Mouse (Mus musculus): ENCODE measurements around the gene Igsf8.

Gene Igsf8

DNA sequence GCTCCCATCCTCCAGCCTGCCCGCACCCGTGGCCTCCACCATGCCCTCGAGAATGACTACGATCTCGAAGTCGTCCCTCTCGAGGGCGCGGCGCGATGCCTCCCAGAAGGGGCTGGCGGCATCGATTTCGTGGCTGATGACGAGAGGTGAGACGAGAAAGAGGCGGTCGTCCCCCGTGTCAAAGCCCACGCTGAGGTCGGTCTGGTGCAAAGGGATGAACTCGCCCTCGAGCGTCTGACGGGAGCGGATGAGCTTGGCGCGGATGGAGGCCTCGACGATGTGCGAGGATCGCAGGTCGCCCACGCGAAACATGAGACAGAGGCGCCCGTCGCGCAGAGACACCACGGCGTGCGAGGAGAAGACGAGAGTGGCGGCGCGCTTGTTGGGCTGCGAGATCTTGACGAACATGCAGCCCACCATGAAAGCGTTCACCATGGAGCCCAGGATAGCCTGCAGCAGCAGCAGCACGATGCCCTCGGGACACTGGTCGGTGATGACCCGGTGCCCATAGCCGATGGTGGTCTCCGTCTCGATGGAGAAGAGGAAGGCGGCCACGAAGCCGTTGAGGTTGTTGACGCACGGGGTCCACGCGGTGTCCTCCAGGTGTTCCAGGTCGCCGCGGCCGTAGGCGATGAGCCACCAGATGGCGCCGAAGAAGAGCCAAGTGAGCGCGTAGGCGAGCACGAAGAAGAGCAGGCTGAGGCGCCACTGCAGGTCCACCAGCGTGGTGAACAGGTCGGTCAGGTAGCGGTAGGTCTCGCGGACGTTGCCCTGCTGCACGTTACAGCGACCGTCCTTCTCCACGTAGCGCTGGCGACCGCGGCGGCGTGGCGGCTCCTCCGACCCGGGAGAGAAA is 64.5 kb downstream of the Igsf8 start:
- peak; percentile 88 for DNase-seq

DNA sequence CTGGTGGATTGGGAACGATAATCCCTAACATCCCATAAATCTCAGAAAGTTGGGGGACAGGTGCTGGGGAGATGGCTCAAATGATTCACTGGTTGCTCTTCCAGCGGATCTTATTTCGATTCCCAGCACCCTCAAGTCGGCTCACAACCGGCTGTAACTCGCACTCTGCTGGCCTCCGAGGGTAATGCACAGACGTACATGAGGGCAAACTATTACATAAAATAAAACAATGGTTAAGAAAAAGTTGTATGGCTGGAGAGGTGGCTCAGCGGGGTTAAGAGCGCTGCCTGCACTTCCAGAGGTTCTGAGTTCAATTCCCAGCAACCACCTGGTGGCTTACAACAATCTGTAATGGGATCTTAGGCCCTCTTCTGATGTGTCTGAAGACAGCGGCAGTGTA is 65.2 kb downstream of the Igsf8 start:
- no peak for DNase-seq

DNA sequence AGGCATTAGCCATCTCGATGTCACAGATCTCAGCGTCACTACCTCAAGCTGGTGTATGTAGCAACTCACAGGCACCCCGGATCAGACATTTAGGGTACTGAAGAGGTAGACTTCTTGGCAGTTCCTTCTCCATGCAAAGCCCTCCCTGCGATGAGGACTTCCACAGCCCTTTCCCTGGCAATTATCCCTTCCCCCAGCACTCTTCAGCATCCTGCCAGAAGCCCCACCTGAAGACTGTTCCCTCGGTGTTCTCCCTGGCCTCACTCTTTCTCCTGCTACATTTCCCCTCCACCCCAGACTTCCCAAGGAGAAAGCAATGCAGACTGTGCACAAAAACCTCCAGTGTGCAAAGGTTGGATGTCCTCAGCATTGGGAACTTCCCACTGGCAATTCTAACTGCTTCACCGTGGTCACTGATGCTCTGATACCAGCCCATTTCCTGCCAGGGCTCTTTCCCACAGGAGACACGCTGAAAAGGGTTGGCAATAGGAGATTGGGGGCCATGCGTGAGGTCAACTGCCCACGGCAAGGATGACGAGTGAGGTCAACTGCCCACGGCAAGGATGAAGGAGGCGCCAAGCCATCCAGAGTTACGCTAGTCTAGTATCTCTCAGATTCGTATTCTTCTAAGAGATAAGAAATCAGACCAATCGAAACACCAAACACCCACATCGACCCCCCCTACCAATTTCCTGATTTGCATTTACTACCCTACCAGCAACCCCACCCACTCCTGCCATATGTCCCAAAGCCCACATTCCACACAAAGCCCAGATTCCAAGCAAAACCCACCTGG is 66.0 kb downstream of the Igsf8 start:
- DNase-seq, result no peak

DNA sequence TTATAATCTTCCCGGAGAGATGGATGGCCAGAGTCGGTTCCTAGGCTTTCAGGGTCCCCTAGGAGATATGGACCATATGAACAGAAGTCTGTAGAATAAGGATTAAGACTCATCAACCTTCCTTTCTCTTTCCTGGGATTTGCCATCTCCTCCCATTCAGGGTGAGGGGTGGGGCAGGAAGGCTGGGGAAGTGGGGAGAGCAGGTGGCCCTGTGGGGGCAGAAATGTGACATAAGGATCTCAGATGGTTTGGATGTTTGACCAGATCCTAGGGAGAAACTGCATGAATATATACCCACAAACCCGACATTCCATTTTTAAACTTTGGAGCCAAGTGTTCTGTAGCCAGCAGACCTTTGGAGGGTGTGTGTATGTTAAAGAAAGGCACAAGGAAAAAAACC is 66.6 kb downstream of the Igsf8 start:
- DNase-seq, result no peak

DNA sequence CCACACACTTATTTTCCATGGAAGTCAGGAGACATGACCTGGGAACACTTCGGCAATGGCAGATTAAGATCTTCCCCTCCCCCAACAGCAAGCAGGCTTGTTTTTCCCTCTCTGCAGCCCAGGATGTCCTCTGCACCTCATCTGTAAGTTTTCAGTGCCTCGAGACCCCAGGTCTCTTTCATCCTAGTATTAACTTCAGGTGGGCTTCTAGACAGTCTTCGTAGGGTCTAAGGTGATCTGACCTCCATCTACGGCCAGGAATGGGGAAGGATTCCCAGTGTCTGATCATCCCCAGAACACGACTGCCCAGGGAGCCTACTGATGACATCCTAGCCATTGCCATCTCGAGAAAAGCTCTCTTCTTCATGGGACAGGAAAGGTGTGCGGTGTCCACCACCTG is 67.0 kb downstream of the Igsf8 start:
- DNase-seq, result no peak

DNA sequence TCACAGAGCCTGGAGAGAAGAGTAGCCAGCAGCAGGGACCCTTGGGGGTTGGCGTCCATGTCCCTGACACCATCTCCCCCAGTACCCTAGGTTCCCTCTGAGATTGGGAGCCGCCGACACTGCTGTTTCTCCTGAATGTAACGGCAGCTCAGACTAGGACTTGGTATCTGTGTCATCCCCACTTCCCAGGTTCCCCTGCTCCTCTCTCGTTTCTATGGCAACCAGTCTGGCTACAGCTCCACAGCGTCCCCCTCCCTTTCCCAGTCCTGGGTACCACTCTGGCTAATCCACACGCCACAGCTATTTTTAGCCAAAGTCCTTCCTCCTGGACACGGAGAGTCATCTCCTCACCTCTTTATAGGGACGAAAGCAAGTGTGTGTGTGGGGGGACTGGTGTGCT is 67.7 kb downstream of the Igsf8 start, which contains the start of gene Kcnj9:
Kcnj9 (minus strand) TSS at position 188 of the 400 bp plus-strand sequence.
- no peak for DNase-seq

DNA sequence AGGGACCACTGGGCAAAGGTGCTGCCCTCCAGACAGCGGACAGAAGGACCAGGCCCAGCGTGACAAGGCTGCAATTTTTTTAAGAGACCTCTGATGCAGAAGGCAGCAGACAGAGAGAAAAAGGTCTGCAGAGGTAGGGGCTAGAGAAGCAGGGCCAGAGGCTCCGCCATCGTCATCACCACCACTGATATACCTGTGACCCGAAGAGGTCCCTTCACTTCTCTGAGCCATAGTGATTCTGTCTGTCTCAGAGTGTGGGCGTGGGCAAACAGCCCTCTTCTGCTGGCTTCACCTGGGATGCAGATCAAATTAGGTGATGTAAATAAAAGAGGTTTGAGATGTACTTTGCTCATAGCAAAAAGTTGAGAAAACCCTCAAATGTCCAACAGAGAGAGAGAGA is 68.2 kb downstream of the Igsf8 start:
- DNase-seq, result no peak

DNA sequence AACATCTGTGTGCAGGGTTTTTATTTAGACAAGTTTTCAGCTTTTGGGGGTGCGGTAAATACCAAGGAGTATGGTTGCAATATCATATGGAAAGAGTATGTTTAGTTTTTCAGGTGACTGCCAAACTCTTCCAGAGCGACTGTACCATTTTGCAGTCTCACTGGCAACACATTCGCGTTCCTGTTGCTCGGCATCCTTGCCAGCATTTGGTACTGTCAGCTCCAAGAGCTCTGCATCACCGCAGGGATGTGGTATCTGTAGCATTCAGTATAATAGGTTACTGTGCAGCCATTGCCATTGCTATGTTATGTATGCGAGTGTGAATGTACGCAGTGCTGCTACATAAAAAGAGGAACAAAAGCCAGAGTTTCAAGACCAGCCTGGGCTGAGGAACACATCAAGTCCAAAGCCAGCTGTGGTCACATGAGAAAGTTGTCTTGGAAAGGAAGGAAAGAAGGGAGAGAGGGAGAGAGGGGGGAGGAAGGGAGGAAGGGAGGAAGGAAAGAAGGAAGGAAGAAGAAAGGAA is 70.0 kb downstream of the Igsf8 start:
- no peak for DNase-seq

DNA sequence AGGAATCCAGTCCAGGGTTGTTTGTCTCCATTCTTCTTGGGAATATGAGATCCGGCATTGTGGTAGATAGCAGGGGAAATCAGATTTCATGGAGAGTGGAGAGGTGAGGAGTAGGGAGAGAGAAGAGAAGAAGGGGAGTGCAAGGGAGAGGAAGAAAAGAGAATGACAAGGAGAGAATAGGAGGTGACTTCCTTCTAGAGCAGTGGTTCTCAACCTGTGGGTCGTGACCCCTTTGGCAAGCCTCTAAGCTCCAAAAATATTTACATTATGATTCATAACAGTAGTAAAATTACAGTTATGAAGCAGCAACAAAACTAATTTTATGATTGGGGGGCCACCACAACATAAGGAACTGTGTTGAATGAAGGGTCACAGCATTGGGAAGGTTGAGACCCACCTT is 71.5 kb downstream of the Igsf8 start:
- no peak for DNase-seq

DNA sequence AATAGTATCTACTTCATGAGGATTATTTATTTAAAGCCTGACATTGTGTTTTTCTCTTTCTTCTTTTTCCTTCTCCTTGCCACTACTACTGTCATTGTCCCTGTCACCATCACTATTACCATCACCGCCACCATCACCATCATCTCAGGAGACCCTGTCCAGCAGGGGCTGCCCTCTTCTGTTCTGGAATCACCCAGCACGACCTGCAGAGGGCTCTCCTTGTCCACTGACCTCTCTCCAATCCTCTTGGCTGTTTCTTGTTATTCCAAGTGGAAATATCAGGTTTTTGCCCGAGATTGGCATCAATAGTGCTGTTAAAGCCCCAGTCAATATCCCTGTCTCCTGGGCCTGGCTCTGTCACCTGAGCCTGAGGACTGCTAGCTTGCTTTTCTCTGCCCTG is 72.1 kb downstream of the Igsf8 start:
- DNase-seq, result no peak

DNA sequence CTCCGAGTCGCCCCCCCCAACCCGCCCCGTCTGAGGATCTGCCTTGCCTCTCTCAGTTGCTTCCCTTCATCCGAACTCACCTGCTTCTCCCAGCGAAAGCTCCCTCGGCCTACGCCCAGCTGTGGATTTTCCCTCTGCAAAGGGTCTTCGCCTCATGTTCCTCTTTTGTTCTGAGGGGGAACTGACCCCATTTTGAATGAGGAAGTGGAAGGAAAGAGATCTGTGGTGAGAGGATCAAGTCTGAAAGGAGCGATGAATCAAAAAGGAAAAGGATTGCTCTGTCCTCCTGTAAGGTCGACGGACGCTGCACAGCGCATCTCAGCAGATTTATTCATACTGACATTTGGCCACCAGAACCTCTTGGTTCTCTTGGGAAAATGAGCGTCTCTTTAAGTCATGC is 74.4 kb downstream of the Igsf8 start:
- DNase-seq, result no peak

DNA sequence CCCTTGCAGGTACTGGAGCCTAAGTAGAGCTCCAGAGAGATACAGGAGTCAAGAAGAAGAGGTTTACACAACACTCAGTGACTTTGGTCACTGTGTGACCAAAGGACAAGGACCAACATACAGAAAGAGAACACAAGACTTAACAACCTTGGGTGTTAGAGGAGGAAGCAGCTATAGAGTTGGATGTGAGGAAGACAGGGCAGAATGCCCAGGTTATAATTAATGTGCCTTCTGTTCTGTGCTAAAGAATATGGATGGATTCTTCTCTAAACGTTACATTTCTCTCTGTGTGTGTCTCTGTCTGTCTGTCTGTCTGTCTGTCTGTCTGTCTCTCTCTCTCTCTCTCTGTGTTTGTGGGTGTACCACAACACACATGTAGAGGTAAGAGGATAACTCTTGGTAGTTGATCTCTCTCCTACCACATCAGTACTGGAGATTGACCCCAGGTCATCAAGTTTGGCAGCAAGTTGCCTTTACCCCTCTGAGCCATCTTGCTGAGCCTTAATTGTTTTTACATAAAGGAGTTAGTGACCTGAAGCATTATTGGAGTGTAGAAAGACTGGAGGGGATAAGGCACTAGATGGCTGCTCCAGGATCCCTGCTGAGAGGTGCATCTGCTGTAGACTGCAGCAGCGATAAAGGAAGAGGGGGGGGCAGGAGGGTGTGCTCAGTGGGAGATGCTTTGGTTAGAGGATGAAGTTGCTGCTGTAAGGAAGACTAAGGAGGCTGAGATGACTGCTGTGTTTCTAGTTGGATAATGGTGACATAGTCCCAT is 76.2 kb downstream of the Igsf8 start:
- no peak for DNase-seq

DNA sequence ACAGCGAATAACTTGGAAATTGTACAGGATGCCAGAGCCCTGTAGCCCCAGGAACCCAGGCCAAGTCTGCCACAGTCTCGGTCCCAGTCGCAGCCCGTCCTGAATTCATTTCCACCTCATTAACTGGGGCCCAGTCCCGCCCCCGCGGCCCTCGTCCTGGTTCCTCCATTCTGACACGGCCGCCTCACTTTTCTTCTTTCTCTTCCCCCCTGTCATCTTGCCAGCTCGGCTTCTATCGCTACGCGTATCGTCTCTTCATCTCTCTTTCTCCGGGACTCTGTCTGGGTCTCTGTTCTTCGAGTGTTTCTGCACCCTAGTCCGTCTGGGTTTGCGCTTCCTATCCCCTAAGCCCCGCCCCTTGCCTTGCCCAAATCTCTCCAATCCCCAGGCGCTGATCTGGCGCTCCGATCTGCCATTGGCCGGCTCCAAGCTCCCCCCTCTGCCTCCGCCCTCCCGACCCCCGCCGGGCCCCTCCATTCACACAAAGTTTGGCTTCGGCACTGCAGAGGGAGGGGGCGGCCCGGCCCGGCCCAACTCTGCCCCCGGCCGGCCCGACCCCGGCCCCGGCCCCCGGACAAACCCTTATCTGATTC is 79.4 kb downstream of the Igsf8 start, which contains the start of gene Kcnj10:
Kcnj10 (plus strand) TSS at position 482 of the 593 bp plus-strand sequence.
- DNase-seq, result peak; percentile 88

DNA sequence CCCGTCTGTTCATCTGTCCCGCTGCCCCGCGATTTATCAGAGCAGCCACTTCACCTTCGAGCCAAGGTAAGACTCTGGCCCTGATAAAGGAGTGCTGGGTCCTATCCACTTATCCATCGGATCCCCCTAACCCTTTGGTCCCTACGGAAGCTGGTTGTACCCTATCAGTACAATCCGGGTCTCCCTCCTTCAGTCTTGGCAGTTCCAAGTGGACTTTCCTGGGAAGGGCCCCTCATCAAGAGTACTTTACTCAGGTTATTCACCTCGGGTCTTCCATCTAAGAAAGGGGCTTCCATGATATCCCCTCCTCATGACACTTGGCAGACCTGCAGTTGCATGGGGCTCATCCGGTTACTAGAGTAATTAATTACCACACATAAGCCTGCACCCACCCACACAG is 79.9 kb downstream of the Igsf8 start:
- no peak for DNase-seq

DNA sequence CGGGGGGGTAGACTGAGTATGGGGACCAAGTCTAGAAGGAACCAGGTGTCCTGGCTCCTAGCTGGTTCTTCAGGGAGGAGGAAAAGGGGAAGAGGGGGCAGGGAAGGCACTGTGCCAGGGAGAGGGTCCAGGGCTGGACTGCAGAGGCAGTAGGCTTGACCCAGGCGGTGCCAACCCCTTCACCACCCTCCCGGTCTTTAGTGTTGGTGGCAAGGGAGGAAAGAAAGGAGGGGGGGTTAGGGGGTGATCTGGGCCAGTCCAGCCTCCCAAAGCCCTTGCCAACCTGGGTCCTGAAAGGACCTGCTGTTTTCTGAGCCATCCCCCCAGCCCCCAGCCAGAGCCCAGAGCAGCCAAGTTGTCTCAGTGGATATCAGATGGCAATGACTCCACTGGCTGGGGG is 81.3 kb downstream of the Igsf8 start:
- no peak for DNase-seq

DNA sequence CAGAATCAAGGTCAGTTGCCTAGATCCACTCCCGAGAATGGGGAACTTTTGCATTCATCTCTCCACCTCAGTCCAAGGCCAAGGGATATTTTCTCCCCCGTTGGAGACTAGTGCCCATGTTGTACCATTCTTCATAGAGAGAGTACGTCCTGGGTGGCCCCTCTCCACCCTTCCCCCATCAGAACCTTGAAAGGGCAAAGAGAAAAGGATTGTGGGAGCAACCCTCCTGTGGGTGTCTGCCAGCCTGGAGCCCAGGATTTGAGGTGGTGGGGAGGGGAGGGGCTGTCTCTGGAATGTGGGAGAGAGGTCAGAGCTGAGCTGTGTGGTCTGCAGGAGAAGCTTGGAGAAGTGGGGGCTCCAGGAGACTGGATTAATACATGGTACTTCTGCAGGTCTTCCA is 82.5 kb downstream of the Igsf8 start:
- DNase-seq, result no peak

DNA sequence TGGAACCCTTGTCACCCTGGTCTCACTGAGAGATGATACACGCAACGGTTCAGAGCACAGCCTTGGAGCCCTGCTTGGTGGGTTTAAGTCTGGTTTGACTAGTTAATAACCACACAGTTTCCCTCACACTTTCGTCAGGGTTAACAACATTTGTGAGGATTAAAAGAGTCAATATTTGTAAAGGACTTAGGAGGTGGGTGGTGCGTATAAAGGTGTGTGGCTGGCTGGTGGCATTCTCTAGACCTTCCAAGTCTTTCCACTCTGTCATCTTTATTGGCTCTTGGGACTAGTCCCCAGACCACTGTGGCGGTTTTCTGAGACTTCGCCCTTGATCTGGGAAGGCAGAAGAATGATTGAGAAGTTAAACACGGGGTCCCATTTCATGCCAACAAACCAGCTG is 83.4 kb downstream of the Igsf8 start:
- DNase-seq, result no peak

DNA sequence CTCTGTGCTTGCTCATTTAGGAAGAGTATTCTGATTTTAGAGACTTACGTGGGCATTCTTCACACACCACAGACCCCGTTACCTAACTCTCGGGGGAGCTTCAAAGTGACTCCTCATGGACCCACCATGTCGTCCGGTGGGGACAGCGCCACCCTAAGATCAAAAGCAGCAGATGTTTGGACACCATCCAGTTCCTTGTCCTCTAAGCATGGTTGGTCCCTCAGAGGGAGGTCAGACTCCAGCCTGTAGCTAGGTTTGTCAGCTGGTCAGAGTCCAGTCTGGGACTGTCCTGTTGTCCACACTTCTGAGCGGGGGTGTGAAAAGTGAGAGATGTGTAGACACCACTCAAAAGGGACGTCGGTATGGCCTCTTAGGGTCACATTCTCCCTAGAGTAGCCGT is 85.3 kb downstream of the Igsf8 start:
- DNase-seq, result no peak

DNA sequence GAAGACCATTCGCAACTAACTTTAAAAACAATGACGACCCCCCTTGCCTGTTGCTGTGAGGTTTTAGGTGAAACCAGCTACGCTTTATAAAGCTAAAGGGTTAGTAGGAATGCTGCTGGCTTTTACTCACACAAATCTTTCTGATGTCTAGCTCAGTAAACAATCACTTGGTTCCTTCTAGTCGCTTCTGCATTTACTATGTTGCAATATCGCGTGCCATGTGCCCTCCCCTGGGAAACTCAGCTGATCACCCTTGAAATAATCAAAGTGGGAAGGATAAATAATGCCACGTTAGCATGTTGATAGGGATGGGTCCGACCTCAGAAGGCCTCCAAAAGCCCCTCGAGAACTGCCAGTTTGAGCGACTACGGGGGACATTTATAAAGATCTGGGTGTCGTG is 85.9 kb downstream of the Igsf8 start:
- no peak for DNase-seq

DNA sequence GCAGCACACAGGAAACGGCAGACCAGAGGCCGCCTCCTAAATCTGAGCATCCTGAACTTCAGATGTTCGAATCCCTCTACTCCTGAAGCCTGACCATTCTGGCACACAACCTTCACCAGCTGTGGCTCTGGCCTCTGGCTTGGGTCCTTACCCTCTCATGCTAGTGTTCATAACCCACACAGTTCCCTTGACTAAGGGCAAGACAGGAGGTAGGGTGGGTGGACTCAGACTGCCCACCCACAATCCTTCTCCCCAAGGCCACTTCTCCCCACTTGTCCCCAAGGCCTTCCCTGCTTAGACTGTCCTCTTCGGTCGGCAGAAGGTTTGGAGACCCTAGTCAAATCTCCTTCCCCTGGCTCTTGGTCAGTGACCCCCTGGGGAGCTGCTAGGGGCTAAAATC is 88.1 kb downstream of the Igsf8 start:
- DNase-seq, result no peak

DNA sequence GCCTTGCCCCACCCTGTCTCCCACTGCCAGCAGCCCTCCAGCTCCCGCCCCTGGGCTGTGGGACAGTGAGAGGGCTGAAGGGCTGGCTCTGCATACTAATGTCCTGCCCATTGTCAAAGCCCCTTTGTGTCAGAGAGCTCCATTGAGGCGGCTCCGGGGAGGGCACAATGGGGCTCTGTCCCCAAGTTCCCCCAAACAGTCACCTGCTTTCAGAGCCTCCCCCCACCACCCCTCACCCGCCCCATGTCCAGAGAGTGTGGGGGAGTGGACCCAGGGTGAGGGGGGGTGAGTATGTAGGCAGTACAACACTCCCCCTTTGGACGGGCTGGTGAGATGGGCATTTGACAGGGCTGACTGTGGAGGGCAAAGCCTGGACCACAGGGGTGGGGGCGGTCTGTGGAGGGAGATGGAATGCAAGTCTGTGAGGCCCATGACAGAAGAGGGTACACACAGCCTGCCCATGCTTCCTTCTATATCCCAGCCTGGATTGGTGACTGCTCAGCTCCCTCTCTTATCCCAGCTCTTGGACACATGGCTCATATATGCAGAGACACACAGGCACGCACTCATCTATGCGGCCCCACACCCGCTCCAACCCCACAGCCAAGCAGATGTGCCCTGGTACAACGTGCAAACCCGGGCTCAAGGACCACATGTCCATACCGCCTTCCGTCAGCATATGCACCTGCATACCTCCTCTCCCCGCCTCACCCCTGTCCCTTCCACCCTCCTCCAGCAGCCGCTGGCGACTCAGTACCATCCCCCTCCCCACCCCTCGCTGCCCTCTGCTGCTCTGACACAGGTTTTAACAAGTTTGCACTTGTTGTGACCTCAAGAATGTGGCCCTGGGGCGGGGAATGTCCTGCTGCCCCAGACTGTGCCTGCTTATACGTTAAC is 88.7 kb downstream of the Igsf8 start:
- DNase-seq, result peak; percentile 52

DNA sequence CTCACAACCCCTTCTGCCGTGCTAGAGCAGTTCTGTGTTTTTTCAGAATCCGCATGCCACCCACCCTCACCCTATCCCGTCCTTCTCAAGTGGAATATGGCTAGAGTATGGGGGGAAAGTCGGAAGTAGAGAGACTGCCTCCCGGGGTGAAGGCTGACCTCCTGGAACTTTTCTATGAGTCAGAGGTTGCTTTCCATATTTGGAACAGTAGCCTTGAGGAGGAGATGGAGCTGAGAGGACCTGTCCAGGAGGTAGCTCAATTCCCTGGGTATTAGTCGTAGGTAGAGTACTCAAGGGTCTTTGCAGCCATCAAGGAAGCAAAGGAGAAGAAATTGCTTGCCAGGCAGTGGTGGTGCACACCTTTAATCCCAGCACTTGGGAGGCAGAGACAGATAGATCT is 90.6 kb downstream of the Igsf8 start:
- no peak for DNase-seq
